Mouse (Mus musculus) heart, adult 11 months (tissue): ENCODE measurements at regions not wholly inside any gene's neighbourhood (a gene's known extent, or its start where the extent isn't known, plus 50 kb on each side); places are given as distances from the start of the nearest gene placed in this dataset.

Experiments used
- DNase-seq: peaks from one replicate; pipeline ENCODE4 v3.0.0; 2022

- peak; percentile 31 for DNase-seq
These were observed 723.9 kb upstream of the 3110018I06Rik start for GRCm38 (mm10) chr12:106764516-106764915.

- no peak for DNase-seq
These were observed 714.9 kb upstream of the 3110018I06Rik start for GRCm38 (mm10) chr12:106773536-106773935.

DNA sequence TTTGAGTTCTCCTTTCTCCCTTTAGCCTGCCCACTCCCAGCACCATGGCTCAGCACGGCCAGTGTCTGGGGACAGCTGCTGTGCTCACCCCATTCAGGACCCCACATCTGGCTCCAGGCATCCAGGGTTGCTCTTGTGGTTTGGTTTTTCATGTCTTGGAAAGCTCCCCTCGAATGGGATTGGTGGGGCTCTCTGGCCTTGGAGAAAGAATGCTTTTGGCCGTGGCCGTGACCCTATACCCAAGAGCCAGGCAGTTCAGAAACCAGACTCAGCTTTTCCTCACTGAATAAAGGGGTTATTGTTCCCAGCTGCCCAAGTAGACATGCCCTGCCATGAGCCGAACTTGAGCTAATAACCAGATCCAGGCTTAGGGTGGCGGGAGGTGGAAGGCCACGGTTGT lies 691.8 kb upstream of the 3110018I06Rik start:
- DNase-seq = peak; percentile 74

DNA sequence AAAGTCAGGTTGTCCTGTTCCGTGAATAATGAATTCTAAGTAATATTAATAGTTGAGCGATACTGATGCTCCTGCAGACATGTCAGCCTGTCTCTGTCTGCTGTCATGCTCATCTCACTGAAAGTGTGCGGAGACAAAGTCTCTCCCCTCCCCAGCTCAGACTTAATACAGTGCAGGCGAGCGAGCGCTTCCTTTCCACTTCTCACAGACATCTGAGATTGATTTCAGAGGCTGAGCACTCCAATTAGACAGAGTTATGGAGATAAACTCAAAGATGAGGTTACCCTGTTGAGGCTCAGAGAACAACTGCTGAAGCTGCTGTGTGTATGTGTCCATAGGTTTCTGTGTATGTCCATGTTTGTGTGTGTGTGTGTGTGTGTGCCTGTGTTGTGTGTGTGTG lies 668.7 kb upstream of the 3110018I06Rik start:
- no peak for DNase-seq

- no peak for DNase-seq
These were observed 666.1 kb upstream of the 3110018I06Rik start for GRCm38 (mm10) chr12:106822311-106822710.

GRCm38 (mm10) chr12:106828542-106828941 lies 659.9 kb upstream of the 3110018I06Rik start:
- no peak for DNase-seq

DNA sequence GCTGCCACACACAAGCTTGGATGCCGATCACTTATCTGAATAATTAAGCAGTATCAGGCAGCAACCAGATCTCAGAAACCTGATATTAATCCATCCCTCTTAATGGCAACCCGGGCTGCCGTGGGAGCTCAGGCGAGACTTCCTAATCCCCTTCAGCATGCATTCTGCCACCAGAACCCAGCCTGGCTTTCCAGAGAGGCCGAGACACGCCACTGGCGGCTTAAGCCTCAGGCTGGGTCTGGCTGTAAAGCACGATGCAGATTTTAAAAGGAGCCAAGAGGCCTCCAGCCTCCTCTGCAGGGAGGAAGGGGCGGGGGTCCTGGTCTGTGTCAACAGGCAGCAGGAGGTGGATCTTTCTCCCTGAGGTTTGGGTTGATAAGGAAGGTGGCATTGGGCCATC lies 659.1 kb upstream of the 3110018I06Rik start:
- no peak for DNase-seq

DNA sequence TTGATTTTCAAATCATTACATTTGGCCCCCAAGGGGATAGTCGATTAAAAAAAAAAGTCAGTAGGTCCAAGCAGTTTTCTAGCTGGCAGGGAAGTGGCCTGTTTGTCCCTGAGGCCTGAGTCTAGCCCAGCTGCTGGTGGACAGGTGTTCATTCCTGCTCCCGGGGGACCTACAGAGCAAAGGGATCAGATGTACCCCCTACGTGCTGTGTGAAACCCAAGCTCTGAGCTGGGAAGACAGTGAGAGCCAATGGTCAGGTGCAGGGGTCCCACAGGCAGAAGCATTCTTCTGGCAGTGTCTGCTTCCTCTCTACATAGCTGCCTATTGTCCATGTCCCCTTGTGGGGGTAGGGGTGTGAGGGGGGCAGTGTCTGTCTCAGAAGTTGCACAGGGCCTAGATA lies 653.2 kb upstream of the 3110018I06Rik start:
- DNase-seq = no peak

GRCm38 (mm10) chr12:106839618-106840017 lies 648.8 kb upstream of the 3110018I06Rik start:
- no peak for DNase-seq

DNA sequence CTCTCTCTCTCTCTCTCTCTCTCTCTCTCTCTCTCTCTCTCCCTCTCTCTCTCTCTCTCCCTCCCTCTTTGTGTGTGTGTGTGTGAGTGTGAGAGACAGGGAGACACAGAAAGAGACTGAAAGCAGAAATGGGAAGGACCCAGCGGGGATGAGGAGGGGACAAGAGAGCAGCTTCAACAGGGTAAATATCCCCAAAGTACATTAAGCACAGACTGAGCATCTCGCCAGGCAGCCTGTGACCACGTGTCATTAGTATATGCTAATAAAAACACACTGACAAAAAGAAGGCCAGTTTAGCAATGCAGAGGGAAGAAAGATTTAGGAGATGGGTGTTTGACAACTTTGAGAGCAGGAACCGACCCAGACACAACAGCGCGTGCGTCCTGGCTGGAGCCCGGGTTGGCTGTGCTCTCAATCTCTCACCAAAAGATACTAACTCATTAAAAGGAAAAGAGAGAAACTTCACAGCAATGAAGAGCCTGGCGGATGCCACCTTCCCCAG lies 648.2 kb upstream of the 3110018I06Rik start:
- no peak for DNase-seq

- DNase-seq = no peak
These were observed 646.4 kb upstream of the 3110018I06Rik start for GRCm38 (mm10) chr12:106841996-106842395.

- DNase-seq = no peak
These were observed 646.0 kb upstream of the 3110018I06Rik start for GRCm38 (mm10) chr12:106842396-106842795.

- no peak for DNase-seq
These were observed 636.8 kb upstream of the 3110018I06Rik start for GRCm38 (mm10) chr12:106851666-106852065.

GRCm38 (mm10) chr12:106852736-106853135 lies 635.7 kb upstream of the 3110018I06Rik start:
- no peak for DNase-seq

- no peak for DNase-seq
These were observed 634.7 kb upstream of the 3110018I06Rik start for GRCm38 (mm10) chr12:106853711-106854240.

DNA sequence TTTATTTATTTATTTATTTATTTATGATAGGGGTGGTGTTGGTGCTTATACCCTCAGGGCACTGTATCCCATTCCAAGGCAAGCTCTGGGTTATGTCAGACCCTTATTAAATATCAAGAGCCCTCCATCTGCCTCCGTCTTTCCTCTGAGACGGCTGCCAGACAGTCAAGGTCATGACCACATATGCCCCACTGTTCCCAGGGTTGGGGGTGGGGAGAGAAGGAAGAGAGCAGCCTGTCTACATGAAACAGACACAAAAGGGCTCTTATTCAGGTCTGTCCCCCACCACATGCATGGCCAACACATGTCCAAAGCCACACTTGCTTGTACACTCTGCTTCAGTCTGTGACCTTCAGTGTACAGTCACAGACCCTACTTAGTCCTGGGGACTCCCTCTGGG lies 632.9 kb upstream of the 3110018I06Rik start:
- no peak for DNase-seq

DNA sequence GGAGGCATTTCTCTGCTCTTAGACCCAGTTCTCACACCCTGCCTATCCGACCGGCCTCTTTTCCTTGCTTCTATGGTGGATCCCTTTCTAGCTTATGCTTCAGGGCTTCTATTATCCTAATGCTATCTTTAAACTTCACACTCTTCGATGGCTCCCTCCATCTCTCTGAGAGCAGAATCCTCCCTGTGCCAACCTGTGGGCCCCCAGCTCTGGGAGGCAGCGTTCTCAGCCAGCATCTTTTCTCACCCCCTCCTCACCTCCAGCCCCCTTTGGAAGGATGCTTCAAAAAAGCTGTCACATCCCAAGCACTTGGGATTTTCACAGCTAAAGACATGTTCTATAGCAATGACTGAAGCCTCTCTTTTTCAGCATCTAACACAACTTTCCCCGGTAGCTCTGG lies 626.8 kb upstream of the 3110018I06Rik start:
- DNase-seq = no peak

DNA sequence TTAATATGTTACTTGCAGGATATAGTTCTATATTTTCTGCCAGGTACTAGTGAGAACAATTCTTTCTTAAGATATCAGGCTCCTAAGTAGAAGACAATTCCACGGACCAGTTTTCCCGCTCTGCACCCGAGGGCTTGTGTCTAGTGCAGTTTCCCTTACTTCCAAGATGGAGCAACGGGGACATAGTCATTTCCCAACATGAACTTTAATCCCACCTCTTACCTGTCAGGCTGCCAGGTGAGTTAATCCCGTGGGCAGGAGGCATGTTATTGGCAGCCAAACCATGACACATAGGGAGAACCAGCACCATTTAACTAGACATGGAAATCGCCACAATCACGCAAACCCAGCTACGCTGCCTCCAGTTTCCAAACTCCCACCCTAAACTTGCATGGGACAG lies 624.4 kb upstream of the 3110018I06Rik start:
- no peak for DNase-seq

DNA sequence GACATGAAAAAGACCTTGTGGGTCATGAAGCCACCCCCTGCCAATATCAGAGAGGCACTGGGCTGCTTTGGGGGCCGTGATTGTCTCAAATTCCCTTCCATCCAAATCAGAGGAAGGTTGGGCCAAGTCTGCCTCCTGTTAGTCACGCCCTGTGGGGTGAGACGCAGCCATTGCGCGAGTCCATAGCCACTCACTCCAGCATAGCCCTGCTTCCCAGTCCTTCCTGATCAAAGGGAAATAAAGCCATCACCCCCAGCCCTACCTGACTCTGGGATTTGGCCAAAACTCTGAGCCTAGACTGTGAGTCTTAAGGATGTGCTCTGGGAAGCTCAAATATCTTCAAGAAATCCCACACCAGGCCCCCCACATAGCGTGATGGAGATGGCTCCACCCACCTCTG lies 620.4 kb upstream of the 3110018I06Rik start:
- DNase-seq = no peak

DNA sequence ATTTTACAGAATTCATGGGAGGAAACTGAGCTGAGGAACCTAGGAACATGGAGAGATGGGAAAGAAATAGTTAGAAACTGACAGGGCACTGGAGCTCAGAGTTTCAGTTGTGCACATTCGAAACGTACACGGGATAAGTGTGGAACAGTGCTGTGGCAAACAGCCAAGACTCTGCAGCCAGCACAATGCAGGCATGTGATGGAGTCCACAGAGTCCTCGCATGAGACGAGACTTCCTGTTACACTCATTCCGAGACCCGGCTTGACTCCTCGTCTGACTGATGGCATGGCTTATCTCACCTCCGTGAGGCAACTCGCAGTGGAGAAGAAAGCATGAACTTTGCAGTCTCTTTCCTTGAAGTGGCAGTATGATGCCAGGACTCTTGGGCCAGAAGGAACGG lies 617.0 kb upstream of the 3110018I06Rik start:
- no peak for DNase-seq

DNA sequence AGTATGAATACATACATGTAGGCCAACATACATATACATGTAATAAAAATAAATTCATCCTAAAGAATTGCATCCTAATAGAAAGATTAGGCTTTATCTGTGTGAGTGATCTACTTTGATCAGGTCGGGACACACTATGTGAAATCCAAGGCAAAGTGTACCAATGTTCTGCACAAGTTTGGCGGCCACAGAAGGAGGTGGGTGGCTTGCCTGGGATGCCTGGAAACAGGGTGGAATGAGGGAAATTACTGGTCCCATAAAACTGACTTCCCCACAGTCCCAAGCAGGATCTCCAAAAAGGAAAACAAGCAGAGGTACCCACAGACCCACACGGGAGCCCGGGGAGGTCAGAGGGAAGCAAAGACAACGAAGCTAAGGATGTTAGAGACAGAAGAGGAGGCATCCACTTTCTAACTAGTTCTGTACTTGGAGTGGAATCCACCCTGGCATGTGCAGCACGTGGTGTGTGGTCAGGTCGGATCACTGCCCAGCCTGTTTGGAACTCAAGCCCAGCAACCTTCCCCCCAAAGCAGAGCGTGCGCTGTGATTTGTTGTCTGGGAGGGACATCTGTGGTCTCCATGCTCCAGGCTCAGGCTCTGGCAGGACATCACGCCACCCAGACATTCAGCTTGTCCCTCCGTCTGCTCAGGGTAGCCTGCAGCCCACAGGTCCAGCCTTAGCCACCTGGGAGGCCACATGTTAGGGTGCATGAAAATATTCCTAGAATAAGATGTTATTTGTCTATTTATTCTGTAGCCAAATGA lies 615.3 kb upstream of the 3110018I06Rik start:
- no peak for DNase-seq

GRCm38 (mm10) chr12:106890319-106890718 lies 598.1 kb upstream of the 3110018I06Rik start:
- no peak for DNase-seq

- no peak for DNase-seq
These were observed 594.4 kb upstream of the 3110018I06Rik start for GRCm38 (mm10) chr12:106894061-106894460.

DNA sequence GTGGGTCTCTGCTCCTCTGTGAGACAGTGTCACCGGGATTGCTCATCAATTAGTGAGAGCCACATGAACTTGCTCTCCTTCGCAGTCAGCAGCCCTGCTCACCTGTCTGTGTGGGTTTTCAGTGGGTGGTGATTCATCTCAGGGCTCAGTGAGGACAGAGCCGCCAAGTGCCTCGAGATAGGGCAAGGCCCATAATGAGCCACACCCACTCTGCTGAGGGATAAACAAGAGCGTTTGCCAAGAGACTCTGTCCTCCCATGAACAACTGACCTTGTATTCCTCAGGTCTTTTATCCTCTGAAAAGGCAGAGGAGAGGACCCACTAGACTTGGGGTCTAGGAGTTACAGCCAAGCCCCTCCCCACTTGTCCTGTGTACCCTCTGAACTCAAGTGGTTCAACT lies 584.2 kb upstream of the 3110018I06Rik start:
- peak; percentile 86 for DNase-seq

- peak; percentile 78 for DNase-seq
These were observed 575.6 kb upstream of the 3110018I06Rik start for GRCm38 (mm10) chr12:106912782-106913181.
